Mouse (Mus musculus): Measurements from ENCODE around the gene Ccdc174.

DNA sequence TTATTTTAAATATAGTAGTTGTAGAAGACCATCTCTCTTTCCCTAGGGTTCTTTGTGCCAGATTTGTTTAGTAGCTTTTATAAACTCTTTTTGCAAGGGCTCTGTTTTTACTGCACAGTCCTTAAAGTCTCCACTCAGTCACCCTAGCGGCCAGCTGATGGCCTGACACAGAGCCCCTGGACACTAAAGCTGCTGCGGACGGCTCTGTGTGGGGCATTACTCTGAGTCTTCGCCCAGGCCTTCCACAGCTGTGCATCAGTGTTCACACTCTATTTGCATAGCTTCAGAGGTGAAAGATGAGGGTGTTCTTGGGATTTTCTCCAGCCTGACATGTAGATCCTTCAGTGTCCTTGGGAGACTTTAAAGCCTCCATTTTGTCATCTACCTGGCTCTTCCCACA, 60.6 kb downstream of the Ccdc174 start:
- TF ChIP-seq GATA1 (IDR thresholded peaks at IDR 0.05; ENCODE audit: borderline replicate concordance, low read length): no peak
- no peak for TF ChIP-seq TAL1 (conservative IDR thresholded peaks at IDR 0.05; ENCODE audit: low read depth, low read length)
- TF ChIP-seq CTCF (IDR thresholded peaks at IDR 0.05; ENCODE audit: low read depth, low read length): no peak
- no peak for TF ChIP-seq POLR2AphosphoS5 (IDR thresholded peaks at IDR 0.05; ENCODE audit: insufficient replicate concordance, low read depth, low read length)
- TF ChIP-seq GATA2 (IDR thresholded peaks at IDR 0.05; ENCODE audit: borderline replicate concordance, low read depth, low read length): no peak
